Mouse (Mus musculus) limb, embryonic 14.5 days (tissue): ENCODE measurements at regions not wholly inside any gene's neighbourhood (a gene's known extent, or its start where the extent isn't known, plus 50 kb on each side); places are given as distances from the start of the nearest gene placed in this dataset.

ENCODE experiments used
- ATAC-seq: fragments of 200-750 bp; cut with Nextera tagmentation; 2 replicates; pipeline ENCODE4 v1.8.0; 2017; ENCODE audit warnings: low read depth, moderate number of reproducible peaks, moderate TSS enrichment; ENCODE audit not compliant: low FRiP score
- DNase-seq: peaks from one replicate; pipeline ENCODE4 v3.0.0-alpha.2; 2015; ENCODE audit warnings: low spot score
- H3K27ac ChIP-seq: fragments of 300-500 bp; sonication (generic); replicated peaks from 2 replicates; pipeline ENCODE4 v1.5.1; 2014; ENCODE audit warnings: low read depth, mild to moderate bottlenecking, low read length, moderate library complexity, mixed read lengths
- H3K27me3 ChIP-seq: fragments of 300-500 bp; sonication (generic); 2 replicates; pipeline ENCODE4 v1.6.1; 2014; ENCODE audit warnings: low read length, mixed read lengths; ENCODE audit not compliant: control insufficient read depth, insufficient read depth
- H3K36me3 ChIP-seq: fragments of 300-500 bp; sonication (generic); 2 replicates; pipeline ENCODE4 v1.6.1; 2014; ENCODE audit warnings: mild to moderate bottlenecking, low read length, moderate library complexity, mixed read lengths; ENCODE audit not compliant: control insufficient read depth, insufficient read depth
- H3K4me1 ChIP-seq: fragments of 300-500 bp; sonication (generic); 2 replicates; pipeline ENCODE4 v1.6.1; 2014; ENCODE audit warnings: antibody characterized with exemption, low read length, mixed read lengths; ENCODE audit not compliant: control insufficient read depth, insufficient read depth
- H3K4me2 ChIP-seq: fragments of 300-500 bp; sonication (generic); replicated peaks from 2 replicates; pipeline ENCODE4 v1.6.1; 2014; ENCODE audit warnings: low read depth, mild to moderate bottlenecking, low read length, moderate library complexity; ENCODE audit not compliant: severe bottlenecking
- H3K4me3 ChIP-seq: fragments of 300-500 bp; sonication (generic); replicated peaks from 2 replicates; pipeline ENCODE4 v1.5.1; 2014; ENCODE audit warnings: low read length
- H3K9ac ChIP-seq: fragments of 300-500 bp; sonication (generic); 2 replicates; pipeline ENCODE4 v1.6.1; 2014; ENCODE audit warnings: mild to moderate bottlenecking, low read depth, low read length, moderate library complexity; ENCODE audit not compliant: severe bottlenecking
- H3K9me3 ChIP-seq: fragments of 300-500 bp; sonication (generic); 2 replicates; pipeline ENCODE4 v1.6.1; 2016; ENCODE audit warnings: low read length; ENCODE audit not compliant: control insufficient read depth
- POLR2A ChIP-seq: fragments of 200-500 bp; IDR thresholded peaks from 2 replicates; pipeline ENCODE4 v1.8.0; 2012; ENCODE audit warnings: inconsistent platforms, mild to moderate bottlenecking, moderate library complexity, borderline replicate concordance; ENCODE audit not compliant: insufficient read depth, insufficient read length; ENCODE audit errors: extremely low read depth
- WGBS: fragments of 180-500 bp; shearing (Covaris S2); extraction: QIAGEN DNeasy Blood & Tissue Kit; methylation state at CpG from one replicate; pipeline ENCODE4 v1.1.7; 2014; 5-methylcytosine and 5-hydroxymethylcytosine counted together

DNA sequence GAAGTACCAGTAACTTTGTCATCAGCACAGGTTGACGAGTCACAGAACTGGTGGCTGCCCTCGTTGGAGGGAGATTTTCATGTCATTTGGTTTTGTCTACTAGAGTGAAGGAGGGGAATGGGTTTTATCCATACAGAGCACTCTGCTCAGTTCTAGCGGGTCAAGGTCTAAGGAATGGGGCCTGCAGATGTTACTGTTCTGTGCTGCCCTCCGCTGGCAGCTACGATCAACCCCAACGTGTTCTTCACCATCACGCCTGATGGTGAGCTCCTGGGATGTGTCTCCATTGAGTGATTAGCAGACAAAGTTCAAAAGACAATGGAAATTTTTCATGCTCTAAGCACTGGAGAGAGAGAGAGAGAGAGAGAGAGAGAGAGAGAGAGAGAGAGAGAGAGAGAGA lies 416.9 kb downstream of the Plekhb2 start:
- H3K4me1 ChIP-seq, result no peaks in the 10 kb centered on the region
- WGBS, result 55% methylated on average over 7 of the region's 7 CpGs
- no peak overlapping the region for H3K4me3 ChIP-seq
- no peak overlapping the region for H3K4me2 ChIP-seq
- H3K9ac ChIP-seq, result no peak overlapping the region
- DNase-seq (no peak), ATAC-seq (no peak)
- no peaks in the 10 kb centered on the region for H3K36me3 ChIP-seq
- H3K27me3 ChIP-seq, result no peaks in the 10 kb centered on the region
- no peak overlapping the region for H3K27ac ChIP-seq
- no peaks in the 10 kb centered on the region for H3K9me3 ChIP-seq
- no peak for TF ChIP-seq POLR2A

DNA sequence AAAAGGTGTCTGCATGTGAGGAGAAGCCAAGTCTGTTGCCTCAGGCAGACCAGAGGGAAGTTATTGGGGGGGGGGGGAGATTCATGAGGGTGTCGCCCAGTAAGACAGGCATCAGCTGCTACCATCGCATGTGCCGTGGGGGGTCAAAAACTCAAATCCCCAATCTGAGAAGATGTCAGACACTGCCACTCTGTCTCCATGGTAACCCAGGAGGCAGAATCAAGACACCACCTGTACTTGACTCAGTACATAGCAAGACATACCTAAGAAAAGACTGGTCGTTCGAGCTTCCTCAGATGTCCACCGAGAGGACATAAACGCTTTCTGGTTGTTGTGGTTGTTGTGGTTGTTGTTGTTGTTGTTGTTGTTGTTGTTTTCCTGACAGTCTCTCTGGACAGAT lies 418.1 kb downstream of the Plekhb2 start:
- Histone ChIP-seq H3K9me3 (no peaks in the 10 kb centered on the region), H3K27ac (no peak overlapping the region), H3K4me3 (no peak overlapping the region), H3K9ac (no peak overlapping the region), H3K4me2 (no peak overlapping the region), H3K27me3 (no peaks in the 10 kb centered on the region), H3K36me3 (no peaks in the 10 kb centered on the region), H3K4me1 (no peaks in the 10 kb centered on the region)
- DNase-seq, result no peak
- no peak for ATAC-seq
- WGBS, result 79% methylated on average over 7 of the region's 7 CpGs
- no peak for TF ChIP-seq POLR2A

DNA sequence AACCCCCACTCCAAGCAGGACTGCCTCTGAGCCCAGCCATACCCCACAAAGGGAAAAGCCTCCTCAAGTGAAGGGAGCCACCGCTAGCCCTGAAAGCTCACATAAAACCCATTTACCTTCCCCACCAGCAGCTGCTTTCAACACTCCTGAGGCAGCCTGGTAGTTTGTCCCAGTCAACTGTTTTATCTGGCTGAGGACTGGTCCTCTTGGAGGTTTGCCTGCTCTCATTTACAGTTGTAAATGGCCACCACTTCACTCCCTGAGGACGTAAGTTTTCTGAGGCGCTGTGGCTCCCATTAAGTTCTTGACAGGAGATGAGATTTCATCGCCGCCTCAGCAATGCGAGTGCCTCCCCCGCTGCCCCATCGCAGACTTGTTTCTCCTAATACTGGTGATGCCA lies 425.2 kb downstream of the Plekhb2 start:
- ATAC-seq, result no peak
- Histone ChIP-seq H3K9ac (no peak overlapping the region), H3K4me2 (no peak overlapping the region), H3K36me3 (no peaks in the 10 kb centered on the region), H3K27ac (no peak overlapping the region), H3K4me1 (no peaks in the 10 kb centered on the region), H3K9me3 (no peaks in the 10 kb centered on the region), H3K27me3 (no peaks in the 10 kb centered on the region), H3K4me3 (no peak overlapping the region)
- WGBS, result 82% methylated on average over 8 of the region's 8 CpGs
- TF ChIP-seq POLR2A, result no peak
- no peak for DNase-seq
